Mouse (Mus musculus) kidney, postnatal 4 days (tissue): ENCODE data around the gene Rln3.

ENCODE experiments used
- DNase-seq, 2 experiments: peaks; one replicate each; pipeline ENCODE4 v3.0.0; 2021; ENCODE audit warnings: mixed read lengths in 2 of 2

The Rln3 gene

DNA sequence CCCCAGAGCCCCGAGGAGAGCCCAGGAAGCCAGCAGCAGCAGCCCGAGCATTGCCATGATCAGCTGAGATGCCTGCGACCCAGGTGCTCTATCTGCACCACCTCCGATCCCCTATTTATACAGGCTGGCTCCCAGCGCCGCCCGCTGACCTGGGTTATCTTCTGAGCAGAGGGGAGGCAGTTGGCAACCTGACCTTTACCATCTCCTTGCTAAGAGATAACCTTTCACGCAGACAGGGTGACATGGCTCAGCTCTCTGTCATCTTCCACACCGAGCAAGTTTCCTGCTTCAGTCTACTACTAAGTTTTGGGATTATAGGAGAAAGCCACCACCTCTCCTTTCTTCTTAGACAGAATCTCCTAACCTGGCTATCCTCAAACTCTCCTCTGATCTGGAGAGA, at the start of gene Rln3:
Gene Rln3 (minus strand): TSS at position 101 of the 400 bp plus-strand sequence.
- DNase-seq = no peak

DNA sequence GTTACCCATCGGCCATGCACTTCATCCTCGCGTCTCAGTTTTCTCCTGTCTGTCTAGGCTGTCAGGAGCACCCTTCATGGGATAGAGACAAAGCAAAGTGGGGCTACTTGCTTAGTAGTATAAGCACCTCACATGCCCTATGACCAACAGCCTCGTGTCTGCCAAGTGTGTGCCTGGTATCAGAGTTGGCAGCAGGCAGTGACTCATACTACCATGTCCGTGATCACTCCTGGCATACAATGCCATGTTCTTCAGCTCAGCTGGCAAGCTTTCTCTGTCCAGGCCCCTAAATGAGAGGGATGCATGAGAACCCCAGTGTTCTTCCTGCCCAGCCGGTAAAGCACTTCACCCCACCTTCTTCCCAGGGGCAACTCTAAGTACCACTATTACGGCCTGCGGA, 45.8 kb upstream of the Rln3 start:
- no peak for DNase-seq

DNA sequence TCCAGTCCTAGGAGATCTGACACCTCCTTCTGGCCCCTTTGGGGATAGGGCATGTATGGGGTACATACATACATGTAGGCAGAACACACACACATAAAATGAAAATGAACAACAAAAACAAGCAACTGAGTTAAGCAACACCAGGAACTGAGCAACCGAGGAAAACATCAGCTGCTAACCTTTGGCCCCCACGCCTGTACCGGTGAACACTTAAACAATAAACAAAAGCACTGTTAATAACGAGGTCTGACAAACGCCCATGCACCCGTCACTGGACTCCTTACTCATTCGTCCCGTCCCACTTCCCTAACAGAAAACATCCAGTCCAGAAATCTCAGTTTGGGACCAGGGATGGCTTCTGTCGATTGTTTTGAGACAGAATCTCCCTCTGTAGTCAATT, 44.5 kb upstream of the Rln3 start:
- DNase-seq = no peak

DNA sequence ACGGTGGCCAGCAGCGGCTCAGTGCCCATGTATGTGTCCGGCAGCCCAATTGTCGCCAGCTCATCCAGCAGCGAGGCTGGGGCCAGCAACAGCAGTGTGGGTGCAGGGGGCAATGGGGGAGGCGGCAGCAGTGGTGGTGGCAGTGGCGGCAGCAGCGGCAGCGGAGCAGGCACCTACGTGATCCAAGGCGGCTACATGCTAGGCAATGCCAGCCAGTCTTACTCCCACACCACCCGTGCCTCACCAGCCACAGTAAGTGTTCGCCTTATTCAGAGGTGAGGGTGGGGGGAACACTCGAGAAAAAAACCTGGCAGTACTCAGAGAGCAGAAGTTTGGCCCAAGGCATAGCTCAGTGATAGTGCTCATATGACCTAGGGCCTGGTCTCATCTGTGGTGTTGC, 43.0 kb upstream of the Rln3 start:
- no peak for DNase-seq

DNA sequence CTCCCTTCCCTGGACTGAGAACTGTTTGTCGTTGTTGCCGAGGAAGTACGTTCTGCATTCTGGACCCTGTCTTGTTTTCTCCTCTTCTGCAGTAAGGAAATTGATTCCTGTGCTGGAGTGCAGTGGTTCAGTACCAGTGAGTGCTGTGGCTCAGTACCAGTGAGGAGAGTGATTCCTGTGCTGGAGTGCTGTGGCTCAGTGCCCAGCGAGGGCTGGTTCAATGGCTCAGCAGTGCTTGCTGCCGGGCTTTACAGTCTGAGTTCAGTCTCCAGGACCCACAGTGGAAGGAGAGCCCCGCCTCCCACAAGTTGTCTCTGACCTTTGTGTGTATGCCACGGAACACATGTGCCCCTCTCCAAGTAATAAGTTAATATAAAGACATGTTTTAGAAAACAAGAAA, 42.4 kb upstream of the Rln3 start:
- DNase-seq = peak in 1 of 2 experiments; percentile 33

DNA sequence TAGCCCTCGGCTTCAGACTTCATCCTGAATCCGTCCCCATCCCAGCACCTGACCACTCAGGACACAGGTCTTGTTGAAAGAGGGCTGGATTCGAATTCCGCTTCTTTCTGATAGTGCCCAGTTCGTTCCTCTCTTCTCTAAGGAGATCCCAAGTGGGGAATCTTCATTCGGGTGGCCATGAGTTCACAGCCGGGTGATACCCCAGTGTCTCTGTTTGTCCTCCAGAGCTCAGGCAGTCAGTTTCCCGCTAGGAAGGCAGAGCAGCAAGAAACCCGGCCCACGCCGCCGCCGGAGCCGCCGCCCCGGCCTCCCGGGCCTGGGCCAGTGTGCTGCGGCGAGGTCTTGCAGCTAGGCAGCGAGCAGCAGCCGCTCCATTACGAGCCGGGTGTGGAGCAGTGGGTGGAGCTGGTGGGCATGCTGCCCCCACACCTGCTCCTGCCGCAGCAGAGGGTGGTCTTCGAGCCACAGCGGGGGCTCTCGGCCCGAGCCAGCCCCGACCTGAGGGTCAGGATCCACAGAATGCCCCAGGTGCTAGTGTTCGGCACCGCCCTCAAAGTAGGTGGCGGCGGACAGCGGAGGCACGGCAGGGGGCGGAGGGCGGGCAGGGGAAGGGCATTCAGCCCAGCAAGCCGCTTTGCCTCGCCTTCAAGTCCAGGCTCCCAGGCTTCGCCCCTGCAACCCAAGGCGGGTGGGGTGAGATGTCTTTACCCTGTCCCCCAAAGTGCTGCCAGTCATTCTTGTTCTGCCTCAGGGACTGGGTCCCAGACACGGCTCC, 39.7 kb upstream of the Rln3 start:
- peak in 1 of 2 experiments; percentile 44 for DNase-seq

DNA sequence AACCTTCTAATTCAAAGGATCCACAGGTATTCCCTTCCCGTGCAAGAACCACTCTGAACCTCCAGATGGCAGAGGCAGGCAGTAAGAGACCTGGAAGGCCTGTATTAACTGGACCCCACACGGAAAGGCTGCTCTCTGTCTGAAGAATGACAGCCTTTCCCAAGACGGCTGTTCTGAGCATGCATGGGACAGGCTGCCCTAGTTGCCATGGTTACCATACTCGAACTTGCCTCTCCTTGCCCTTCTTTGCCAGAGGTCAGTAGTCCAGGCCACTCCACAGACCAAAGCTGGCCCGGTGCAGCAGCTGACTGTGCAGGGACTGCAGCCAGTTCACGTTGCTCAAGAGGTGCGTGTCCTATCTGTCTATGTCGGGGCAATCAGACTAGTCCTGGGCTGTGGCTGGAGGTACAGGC, 39.0 kb upstream of the Rln3 start:
- peak; percentile 41 to 65 for DNase-seq

DNA sequence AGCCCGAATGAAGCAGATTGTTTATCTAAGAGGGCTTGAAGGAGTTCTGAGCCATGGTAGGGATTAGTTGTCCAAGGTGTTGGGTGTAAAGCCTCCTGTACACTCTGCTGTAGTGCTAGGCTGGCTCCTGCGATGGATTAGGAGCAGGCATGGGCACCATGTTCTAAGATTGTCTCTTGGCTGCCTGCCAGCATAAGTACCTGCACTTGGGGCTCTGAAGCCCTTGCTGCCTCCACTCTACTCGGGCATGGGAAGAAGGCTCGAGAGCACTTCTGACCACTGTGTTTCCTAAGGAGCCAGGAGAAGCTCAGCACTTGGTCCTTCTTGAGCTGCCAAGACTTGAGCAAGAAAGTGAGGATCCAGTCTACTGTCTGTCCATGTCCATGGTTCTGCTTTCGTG, 34.4 kb upstream of the Rln3 start:
- DNase-seq = no peak

DNA sequence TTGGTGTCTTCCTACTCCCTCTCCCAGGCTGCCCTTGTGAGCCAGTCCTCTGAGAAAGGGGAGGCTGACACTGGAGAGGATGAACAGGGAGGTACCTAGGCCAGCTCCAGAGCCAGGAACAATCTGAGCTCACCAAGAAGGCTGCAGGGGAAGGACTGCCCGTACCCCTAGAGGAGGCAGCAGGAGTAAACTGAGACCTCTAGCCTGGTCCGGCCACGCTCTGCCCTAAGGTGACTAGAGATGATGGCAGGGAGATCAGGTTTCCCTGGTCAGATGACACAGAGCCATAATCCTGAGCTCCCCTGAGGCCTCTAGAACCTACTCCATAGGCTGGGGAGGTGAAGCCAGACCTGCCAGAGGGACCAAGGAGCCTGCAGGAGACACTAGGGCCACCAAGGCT, 32.0 kb upstream of the Rln3 start:
- no peak for DNase-seq

DNA sequence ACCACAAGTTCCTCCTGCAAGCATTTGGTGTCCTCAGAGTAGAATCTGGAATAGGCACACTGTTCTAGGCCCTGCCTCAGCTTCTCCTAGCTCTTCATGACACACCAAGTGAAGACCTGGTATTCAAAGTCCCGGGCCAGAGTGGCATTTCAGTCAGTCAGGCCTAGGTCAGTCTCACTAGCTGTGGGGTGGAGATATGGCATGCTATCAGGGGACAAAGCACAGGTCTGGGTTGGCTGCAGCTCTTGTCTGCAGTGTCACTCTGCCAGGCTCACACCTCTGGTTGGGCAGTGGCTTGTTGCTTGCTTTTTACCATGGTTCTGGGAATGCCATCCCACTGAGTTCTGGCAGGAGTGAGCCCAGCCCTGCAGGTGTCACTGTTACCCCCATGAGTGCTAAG, 31.6 kb upstream of the Rln3 start:
- DNase-seq = no peak

DNA sequence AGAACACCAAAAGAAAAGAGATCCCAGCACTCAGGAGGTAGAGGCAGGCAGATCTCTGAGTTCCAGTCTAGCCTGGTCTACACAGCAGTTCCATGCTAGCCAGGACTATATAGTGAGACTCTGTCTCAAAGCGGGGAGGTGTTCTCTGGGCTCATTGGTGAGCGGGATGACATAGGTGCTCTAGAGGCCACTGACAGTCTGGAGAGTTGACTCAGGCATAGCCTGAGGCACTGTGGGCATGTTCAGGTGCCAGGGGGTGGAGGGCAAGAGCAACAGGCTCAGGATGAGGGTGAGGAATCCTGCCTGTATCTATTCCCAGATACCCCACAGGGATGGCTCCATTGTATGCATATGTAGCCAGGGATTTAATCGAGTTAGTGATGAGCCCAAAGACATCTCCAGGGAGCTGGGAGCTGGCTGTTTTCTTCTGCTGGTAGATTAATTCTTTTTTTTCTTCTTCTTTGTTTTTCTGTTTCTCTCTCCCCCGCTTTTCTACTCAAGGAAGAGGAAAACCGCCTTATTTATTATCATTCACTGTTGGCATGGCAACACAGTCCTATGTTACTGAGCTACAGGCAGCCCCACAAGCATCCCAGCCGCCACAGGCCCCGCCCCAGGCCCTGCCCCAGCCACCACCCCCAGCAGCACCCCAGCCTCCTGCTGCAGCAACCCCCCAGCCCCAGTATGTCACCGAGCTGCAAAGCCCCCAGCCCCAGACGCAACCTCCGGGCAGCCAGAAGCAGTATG, 28.6 kb upstream of the Rln3 start:
- no peak for DNase-seq

DNA sequence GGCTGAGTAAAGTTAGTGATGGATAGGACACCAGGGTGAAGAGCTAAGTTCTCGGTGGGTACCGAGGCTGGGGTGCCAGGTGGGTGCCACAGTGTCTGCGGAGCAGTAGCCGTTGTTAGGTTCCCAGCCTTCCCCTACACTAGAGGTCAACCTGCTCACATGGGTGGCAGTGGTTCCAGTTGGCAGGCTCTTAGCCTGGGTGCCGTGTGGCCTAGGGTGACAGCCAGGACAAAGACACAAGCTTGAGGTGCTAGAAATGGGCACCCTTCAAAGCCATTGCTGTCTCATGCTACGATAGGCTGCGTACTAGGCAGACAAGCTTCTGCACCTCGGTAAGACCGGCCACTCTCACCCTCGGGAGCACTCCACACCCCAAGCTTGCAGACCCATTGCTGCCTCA, 27.5 kb upstream of the Rln3 start:
- no peak for DNase-seq

DNA sequence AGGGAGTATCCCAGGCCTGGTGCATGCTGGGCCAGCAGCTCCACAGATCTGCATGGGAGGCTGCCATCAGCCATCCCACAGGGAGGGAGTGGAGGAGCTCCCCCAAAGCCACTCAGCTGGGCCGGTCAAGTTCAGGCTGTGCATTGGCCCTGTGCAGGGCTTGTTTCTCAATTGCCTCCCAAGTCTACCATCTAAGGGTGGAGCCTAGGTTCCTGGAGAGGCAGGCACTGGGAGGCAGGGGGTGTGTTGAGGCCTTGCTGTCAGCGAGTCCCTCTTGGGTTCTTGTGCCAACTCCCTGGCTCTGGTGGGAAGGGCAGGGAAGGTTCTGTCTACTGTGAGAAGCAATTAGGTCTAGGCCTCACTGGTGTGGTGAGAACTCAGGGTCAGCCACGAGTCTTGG, 27.1 kb upstream of the Rln3 start:
- peak; percentile 43 to 64 for DNase-seq

DNA sequence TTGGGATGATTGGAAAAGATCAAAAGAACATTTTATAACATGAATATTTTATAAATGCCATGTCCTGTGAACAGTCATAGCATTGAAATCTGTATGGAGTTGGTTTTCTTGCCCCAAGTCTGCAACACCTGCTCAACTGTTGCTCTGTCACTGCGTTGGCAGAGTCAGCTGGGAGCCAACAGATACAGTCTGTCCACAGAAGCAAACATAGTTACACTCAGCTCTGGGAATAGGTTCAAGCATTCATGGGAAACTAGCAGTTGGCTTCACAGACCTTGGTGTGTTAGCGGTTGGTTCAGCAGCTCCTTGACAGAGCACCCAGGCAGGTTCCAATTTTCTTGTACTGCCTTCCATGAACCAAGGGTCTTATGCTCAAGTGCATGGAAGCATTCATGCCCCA, 25.9 kb upstream of the Rln3 start:
- no peak for DNase-seq

DNA sequence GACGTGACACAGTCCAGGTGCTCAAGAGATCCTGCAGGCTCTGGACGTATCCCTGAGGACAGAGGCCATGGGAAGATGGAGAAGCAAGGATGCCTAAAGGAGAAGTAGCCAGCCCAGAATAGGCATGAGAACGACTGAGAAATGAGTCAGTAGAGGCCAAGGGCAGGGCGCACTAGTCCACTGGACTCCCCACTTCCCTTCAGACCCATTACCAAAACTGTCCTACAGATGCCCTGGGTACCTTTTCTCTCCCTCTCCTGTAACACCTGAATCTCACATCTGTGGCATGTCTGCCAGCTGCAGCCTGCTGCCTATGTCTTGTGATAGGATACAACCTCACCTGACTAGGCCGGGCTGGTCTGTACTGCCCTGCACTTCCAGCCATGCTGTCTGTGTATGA, 25.4 kb upstream of the Rln3 start:
- no peak for DNase-seq

DNA sequence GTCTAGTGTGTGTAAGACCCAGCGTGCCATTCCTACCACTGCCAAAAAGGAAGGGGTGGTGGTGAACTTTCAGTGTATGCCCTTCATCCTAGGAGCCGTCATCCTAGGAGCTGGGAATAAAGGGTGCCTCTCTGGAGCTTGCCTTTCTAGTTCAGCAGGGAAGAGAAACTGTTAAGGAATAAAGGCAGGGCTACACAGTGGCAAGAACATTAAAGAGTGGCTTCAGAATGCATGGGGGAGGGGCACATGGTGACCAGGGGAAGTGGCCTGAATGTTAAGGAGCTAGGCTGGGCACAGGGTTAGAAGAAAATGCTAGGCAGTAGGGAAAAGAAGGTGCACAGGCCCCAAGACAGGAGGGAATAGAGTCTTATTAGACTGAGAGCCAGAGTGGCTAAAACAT, 24.9 kb upstream of the Rln3 start:
- peak in 1 of 2 experiments; percentile 35 for DNase-seq

DNA sequence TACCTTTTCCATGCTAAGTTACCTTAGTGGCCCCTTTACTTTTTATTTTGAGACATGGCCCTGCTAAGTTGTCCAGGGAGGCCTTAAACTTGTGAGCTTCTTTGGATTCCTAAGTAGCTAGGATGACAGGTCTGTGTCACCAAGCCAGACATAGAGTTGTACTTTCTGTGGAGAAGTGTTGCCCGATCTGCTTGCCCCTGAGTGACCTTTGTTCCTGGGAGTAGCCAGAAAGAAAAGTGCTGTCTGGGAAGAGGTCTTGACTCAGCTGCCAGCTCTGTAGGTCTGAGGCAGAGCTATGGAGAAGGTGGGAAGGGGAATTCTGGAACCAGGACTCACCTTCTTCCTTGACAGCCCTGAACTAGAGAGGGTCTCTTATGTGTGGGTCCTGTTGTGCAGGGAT, 24.4 kb upstream of the Rln3 start:
- no peak for DNase-seq

DNA sequence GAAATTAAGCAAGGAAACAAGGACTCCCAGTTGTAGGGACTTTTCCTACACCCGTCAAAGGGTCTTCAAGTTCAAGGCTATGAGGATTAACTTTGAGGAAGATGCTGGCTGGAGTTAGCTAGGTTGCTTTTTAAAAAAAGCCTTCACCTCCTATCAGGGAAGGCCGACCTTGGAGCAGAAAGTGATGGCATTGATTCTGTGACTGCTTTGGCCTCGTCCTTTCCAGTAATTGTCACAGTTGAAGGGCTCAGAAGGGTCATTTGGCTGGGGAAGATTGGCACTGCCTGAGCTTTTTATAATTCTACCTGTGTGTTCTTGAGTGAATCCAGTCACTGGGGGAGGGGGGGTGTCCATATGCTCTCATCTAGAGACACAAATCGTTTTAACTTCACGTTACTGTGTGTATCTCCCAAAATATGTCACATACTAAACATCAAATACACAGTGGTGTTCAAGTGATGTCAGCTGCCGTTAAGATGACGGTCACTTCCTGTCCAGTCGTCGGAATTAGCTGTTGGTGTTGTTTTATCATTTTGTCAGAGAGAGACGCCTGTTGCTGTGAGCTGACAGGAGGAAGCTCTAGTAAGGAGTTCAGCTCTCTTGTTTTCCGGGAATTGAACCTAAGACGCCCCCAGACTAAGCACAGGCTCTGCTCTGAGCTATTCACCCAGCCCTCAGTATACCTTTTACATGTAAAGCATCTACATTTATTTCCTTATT, 23.7 kb upstream of the Rln3 start:
- no peak for DNase-seq

DNA sequence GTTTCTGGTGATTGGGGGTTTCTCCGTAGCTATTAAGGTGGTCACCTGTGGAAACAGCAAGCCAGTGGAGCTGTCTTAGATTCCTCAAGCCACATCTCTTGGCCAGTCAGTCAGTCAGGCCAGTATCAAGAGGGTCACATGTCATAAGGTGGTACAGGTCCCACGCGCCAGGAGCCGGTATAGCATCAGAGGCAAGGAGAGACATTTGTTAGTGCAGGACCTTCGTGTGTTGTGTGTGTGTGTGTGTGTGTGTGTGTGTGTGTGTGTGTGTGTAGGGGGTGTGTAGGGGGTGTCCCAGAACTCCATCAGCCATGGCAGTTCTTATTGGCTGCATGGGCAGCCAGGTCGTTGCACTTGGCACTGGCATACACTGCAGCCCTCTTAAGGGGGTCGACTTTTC, 23.1 kb upstream of the Rln3 start:
- no peak for DNase-seq

DNA sequence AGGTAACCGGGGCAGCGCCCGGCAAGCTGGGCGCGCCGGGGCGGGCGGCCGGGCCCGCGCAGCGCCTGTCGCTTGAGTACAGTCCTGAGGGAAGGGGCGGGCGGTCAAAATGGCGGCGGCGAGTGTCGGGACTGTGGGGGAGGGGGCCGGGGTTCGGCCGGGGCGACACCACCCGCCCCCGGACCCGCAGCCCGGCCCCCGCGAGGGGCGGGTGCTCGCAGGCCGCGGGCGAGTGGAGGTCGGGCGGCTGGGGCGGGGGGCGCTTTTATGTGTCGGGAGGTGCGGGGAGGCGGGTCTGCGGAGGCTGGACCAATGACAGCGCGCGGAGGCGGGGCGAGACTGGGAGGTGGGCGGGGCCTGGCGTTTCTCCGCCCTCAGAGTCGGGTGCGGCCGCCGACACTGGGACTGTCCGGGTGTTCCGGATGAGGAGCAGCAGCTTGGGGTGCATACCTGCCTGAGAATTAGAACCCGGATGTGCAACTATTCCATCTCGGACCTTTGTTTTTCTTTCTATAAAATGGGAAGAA, 22.3 kb upstream of the Rln3 start:
- peak; percentile 98 for DNase-seq

DNA sequence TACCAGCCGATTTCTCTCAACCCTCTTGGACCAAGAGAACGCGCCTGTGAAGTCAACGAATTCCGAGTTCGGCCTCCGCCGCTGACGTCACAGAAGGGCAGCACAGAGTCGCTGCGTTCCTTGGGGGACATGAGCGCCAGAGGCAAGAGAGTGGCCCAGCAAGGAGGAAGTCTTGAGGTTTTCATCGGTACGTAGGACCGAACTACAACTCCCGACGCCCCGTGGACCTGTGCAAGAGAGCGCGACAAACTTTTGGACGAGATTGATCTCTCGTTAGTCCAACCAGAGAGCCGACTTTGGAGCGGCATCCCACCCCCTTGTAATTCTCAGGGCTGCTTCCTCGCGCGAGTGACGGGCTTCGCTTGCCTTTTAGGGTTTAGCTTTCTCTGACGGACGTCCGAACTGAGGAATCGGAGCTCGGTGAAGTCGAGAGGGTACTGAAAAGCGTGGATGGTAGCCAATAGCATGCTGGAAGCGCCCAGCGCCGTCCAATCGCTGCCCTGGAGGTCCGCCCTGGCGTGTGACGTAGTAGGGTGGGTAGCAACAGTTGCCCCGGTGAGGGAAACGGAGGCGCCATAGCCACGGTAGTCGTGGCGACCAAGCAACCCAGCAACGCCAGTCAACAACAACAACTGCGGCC, 21.6 kb upstream of the Rln3 start, which contains the start of gene Rfx1:
Gene Rfx1 (plus strand): TSS at position 544 of the 640 bp plus-strand sequence.
- DNase-seq = peak; percentile 99

DNA sequence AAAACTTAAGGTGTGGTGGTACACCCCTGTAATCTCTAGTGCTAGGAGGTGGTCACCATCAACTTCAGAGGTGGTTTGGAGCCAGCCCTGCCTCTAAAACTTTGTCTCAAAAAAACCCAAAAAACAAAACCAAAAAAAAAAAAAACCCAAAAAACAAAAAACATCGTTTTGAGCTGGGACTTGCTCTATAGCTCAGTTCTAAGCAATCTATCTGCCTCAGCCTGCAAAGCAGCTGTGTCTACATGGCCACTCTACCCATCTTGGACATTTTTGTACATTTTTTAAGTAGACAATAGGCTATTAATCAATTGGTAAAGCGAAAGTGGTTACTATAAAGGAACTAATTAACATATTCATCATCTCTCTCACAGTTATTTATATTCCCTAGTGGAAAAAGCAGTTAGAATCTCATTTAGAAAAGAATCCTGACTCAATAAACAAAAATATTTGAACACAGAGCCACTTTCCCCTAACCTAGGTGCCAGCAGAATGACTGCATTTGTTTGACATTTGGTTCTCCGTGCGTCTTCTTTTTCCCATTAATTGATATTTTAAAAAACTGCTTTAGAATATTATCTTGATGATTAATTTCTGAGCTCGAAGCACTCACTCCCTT, 20.8 kb upstream of the Rln3 start:
- no peak for DNase-seq
